Mouse (Mus musculus): ENCODE measurements at regions not wholly inside any gene's neighbourhood (a gene's known extent, or its start where the extent isn't known, plus 50 kb on each side); places are given as distances from the start of the nearest gene placed in this dataset.

DNA sequence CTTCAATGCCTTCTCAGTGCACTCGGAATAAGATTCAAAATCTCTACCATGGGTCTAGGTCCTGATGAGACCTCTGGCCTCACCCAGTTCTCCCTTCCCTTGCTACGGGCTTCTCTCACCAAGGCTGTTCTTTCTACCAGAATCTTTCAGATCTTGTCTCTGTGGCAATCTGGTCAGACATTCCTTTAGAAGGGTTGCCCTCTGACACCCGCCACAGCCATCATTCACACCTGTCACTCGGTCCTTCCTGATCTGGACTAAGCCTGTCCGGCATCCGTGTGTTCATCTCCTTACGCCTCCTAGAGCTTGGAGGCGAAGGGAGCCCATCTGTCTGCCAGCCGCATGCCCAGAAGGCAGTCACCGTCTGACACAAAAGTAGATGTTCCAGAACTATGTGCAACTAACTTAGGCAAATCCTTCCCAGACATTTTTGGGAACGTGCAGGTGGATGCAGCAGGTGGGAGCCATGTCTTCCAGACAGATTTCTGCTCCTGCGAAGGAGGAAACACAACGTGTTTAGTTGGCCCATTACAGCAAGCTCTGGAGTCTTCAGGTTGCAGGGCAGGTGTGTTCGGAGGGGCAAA is 77.7 kb downstream of the Fam76b start:
- ATAC-seq (ENCODE audit: low FRiP score, low read depth), result no peak
- 79% methylated on average over 14 of the region's 14 CpGs for WGBS
- Histone ChIP-seq H3K4me2 (replicated peaks) (no peak overlapping the region), H3K36me3 (no peaks in the 10 kb centered on the region), H3K4me1 (no peaks in the 10 kb centered on the region), H3K9ac (no peak overlapping the region), H3K27ac (no peak overlapping the region), H3K9me3 (no peaks in the 10 kb centered on the region), H3K4me3 (no peak overlapping the region), H3K27me3 (replicated peaks) (0 out of 2 replicates have a peak, but pooled peaks cover 3% of the 10 kb centered on the region)

DNA sequence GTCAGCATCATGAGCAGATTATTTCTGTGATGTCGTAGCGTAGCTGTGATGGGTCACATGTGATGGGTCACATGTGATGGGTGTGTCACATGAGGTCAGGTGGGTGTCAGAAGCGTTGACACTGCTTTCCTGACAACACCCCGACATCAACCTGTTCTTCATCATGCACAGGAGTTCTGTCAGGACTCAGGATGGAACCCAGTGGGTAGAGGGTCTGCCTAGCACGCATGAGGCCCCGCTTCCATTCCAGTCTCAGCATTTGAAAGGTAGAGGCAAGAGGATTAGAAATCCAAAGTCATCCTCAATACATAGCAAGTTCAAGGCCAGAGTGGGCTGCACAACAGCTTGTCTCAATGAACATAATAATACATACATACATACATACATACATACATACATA is 79.2 kb downstream of the Fam76b start:
- Histone ChIP-seq H3K9me3 (no peaks in the 10 kb centered on the region), H3K4me1 (no peaks in the 10 kb centered on the region), H3K27ac (no peak overlapping the region), H3K27me3 (replicated peaks) (0 out of 2 replicates have a peak, but pooled peaks cover 3% of the 10 kb centered on the region), H3K9ac (no peak overlapping the region), H3K4me3 (no peak overlapping the region), H3K4me2 (replicated peaks) (no peak overlapping the region), H3K36me3 (no peaks in the 10 kb centered on the region)
- no peak for ATAC-seq (ENCODE audit: low FRiP score, low read depth)
- WGBS, result 91% methylated on average over 6 of the region's 6 CpGs

DNA sequence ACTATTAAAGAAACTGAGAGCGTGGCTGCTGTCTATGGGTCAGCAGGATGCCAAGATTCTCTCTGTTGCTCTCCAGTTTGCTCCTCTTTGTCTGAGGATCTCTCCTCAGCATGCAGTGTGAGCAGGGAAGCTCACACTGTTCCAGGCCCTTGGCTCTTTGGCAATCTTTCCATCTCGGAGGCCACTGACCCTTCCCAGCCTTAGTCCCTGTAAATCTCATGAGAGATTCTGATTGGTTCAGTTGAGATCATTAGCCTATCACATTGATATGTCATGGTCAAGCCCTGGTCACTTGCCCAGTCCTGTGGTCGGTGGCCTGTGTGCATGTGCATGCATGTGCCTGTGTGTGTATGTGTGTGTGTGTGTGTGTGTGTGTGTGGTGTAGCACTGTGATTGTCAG is 82.1 kb downstream of the Fam76b start:
- Histone ChIP-seq H3K9ac (no peak overlapping the region), H3K27ac (no peak overlapping the region), H3K9me3 (no peaks in the 10 kb centered on the region), H3K4me1 (0 out of 2 replicates have a peak, but pooled peaks cover 3% of the 10 kb centered on the region), H3K4me2 (replicated peaks) (no peak overlapping the region), H3K27me3 (replicated peaks) (0 out of 2 replicates have a peak, but pooled peaks cover 3% of the 10 kb centered on the region), H3K4me3 (no peak overlapping the region), H3K36me3 (no peaks in the 10 kb centered on the region)
- ATAC-seq (ENCODE audit: low FRiP score, low read depth), result no peak
- WGBS, result 68% methylated on average over 3 of the region's 3 CpGs

DNA sequence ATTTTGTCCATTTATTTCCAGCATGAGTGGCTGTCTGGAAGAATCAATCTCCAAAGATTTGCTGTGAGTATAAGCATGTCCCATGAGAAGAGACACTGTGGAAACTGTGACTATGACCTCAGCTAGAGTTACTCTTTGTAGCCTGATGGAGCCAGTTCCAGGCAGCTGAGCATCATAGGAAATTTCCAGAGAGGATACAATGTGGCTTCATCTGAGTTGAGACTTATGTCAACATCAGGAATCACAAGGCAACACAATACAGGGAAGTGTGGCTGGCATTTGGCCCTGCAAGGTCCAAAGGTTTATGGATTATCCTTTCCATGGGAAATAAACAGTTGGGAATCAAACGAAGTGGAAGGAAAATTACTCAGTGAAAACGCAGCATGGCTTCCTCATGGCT is 82.6 kb downstream of the Fam76b start:
- Histone ChIP-seq H3K4me1 (0 out of 2 replicates have a peak, but pooled peaks cover 3% of the 10 kb centered on the region), H3K4me2 (replicated peaks) (no peak overlapping the region), H3K27me3 (replicated peaks) (0 out of 2 replicates have a peak, but pooled peaks cover 3% of the 10 kb centered on the region), H3K4me3 (no peak overlapping the region), H3K27ac (no peak overlapping the region), H3K36me3 (no peaks in the 10 kb centered on the region), H3K9me3 (no peaks in the 10 kb centered on the region), H3K9ac (no peak overlapping the region)
- ATAC-seq (ENCODE audit: low FRiP score, low read depth), result no peak
- 88% methylated on average over 2 of the region's 2 CpGs for WGBS

DNA sequence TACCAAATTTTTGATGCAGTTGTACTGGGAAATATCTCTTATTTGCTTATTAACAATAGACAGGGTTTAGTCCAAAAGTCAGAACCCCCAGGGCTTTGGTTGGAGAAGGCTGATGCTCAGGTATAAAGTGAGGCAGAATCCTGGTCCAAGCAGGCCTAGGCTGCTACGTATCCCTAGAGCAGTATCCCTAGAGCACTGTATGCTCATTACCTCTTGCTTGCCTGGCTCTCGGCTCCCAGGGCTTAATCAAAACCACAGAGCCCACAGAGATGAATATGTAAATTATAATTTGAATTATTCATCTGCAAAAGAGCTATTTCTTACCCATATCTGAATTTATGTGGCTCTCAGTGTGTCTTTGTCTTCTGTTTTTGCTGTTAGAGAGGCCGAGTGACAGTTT is 85.9 kb downstream of the Fam76b start:
- 25% methylated on average over 3 of the region's 3 CpGs for WGBS
- H3K9me3 ChIP-seq, result no peaks in the 10 kb centered on the region
- H3K27ac ChIP-seq, result no peak overlapping the region
- H3K4me3 ChIP-seq, result no peak overlapping the region
- H3K36me3 ChIP-seq, result no peaks in the 10 kb centered on the region
- ATAC-seq (ENCODE audit: low FRiP score, low read depth), result no peak; the same call in 1 of the 2 replicates
- no peak overlapping the region for H3K4me2 ChIP-seq (replicated peaks)
- H3K27me3 ChIP-seq (replicated peaks), result no peaks in the 10 kb centered on the region
- H3K9ac ChIP-seq, result no peak overlapping the region
- H3K4me1 ChIP-seq, result 0 out of 2 replicates have a peak, but pooled peaks cover 3% of the 10 kb centered on the region

DNA sequence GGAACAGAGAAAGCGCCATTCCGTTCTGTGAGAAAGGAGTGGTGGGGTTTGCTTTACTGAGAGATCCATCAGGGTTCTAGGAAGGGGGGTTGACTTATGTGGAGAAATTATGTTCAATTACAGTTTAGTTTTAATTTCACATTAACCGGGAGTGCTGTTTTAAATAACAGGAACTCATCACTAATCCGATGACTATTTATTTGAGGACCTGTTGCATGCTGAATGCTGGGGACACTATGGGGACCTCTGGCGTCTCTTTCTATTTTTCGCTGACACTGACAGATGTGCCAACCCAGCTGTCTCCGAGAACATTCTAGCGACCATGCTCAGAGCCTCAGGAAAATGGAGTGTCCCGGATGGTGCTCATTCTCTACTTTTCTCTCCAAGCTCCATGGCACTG is 86.6 kb downstream of the Fam76b start:
- H3K4me1 ChIP-seq, result peaks cover 7% of the 10 kb centered on the region; the same call in 1 of the 2 replicates
- no peak overlapping the region for H3K4me3 ChIP-seq
- no peaks in the 10 kb centered on the region for H3K9me3 ChIP-seq
- no peak overlapping the region for H3K9ac ChIP-seq
- no peaks in the 10 kb centered on the region for H3K27me3 ChIP-seq (replicated peaks)
- no peaks in the 10 kb centered on the region for H3K36me3 ChIP-seq
- no peak for ATAC-seq (ENCODE audit: low FRiP score, low read depth)
- no peak overlapping the region for H3K4me2 ChIP-seq (replicated peaks)
- WGBS, result 70% methylated on average over 9 of the region's 9 CpGs
- H3K27ac ChIP-seq, result no peak overlapping the region

DNA sequence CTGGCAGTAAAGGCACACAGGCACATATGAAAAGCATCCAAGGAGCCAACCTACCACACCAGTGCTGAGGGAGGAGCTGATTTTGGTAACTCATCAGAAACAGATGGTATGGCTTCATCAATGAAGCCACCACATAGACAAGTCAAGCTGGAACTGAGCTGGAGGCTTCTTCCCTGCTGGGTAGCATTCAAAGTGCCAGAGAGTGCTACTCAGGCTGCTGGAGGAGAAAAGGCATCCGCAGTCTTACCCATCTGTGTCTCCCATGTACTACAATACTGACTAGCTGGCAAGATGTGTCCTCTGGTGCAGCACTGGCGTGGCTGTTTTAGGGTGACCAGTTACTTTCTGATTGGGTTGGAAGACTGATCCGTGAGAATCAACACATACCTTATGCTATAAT is 87.3 kb downstream of the Fam76b start:
- Histone ChIP-seq H3K27ac (no peak overlapping the region), H3K27me3 (replicated peaks) (no peaks in the 10 kb centered on the region), H3K9ac (no peak overlapping the region), H3K9me3 (no peaks in the 10 kb centered on the region), H3K4me3 (no peak overlapping the region), H3K4me1 (peaks cover 7% of the 10 kb centered on the region; the same call in 1 of the 2 replicates), H3K36me3 (no peaks in the 10 kb centered on the region), H3K4me2 (replicated peaks) (no peak overlapping the region)
- ATAC-seq (ENCODE audit: low FRiP score, low read depth), result no peak
- 85% methylated on average over 3 of the region's 3 CpGs for WGBS

DNA sequence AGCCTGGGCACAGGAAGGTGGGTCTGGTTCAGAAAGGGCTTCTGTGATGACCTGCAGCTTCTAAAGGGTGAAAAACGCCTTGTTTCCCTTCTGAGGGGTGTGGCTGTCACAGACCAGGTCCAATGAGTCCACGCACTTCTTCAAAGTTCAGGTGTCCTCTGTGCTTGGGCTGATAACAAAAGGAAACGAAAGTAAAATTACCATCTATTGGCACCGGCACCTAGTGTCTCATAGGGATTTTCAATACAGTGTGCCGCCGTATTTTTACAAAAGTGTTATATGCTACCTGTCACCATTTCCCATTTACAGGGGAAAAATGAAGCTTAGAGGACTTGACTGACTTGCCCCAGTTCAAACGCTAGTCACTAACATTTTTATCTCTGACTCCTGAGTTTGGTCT is 89.3 kb downstream of the Fam76b start:
- Histone ChIP-seq H3K9ac (no peak overlapping the region), H3K4me2 (replicated peaks) (no peak overlapping the region), H3K4me3 (no peak overlapping the region), H3K27me3 (replicated peaks) (no peaks in the 10 kb centered on the region), H3K36me3 (no peaks in the 10 kb centered on the region), H3K4me1 (peaks cover 7% of the 10 kb centered on the region; the same call in 1 of the 2 replicates), H3K9me3 (no peaks in the 10 kb centered on the region), H3K27ac (no peak overlapping the region)
- no peak for ATAC-seq (ENCODE audit: low FRiP score, low read depth)
- WGBS, result 89% methylated on average over 7 of the region's 7 CpGs

DNA sequence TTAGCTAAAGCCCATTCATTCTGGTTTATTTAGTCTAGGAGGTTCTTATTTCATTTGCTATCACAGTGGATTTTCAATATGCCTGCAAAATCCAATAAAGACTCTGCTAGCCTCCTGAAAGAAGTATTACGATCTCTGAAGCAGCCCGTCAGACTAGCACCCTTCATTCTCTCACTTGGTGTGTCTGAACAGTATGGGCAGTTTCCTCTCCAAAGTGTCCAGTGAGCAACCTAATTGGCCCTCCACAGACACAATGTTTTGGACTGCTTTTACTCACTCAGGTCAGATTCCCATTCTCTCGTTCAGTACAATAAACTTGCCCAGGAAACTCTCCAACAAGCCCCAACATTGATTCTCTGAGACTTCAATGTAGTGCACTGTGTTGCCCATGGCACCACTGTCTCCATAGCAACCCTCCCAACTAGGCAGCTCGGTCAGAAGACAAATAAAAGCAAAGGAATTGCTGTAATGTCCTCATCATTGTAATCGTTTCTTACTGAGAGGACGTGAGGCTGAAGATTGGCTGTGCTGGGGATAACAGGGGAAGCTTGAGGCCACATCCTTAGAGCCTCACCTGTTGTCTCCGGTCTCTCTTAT is 91.2 kb downstream of the Fam76b start:
- no peaks in the 10 kb centered on the region for H3K27me3 ChIP-seq (replicated peaks)
- no peak overlapping the region for H3K27ac ChIP-seq
- H3K36me3 ChIP-seq, result no peaks in the 10 kb centered on the region
- no peak overlapping the region for H3K4me3 ChIP-seq
- WGBS, result 32% methylated on average over 7 of the region's 7 CpGs
- H3K9me3 ChIP-seq, result no peaks in the 10 kb centered on the region
- 0 out of 2 replicates have a peak overlapping the region, but pooled peaks have one; percentile 14 for H3K4me2 ChIP-seq (replicated peaks)
- no peak overlapping the region for H3K9ac ChIP-seq
- ATAC-seq (ENCODE audit: low FRiP score, low read depth), result peak; percentile 80
- peaks cover 7% of the 10 kb centered on the region; the same call in 1 of the 2 replicates for H3K4me1 ChIP-seq

DNA sequence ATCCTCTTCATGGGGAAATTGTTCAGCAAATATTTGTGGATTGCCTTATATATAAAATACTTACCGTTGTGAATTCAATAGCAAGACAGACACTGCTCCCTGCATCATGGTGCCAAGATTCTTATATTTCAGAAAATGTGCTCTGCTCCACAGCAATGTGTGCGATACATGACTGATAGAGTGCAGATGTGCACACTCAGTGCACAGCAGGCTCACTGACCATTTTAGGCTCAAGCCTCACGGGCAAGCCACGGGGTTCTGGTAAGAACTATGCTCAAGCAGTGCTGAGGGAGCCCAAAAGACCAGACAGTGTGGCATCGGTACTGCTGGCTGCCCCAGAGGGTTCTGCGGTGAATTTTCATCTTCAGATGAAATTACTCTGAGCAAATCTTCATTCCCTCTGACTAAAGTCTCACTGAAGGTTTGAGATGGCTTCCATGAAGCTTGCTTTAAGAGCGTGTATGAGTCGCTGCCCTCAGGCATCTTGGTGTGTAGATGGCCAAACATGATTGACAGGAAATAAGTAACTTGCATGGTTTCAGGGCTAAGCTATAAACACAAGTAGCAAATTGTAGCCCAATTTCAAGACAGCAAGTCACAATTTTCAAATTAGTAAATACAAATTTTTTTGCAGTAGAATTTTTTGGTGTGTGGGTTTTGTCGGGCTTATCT is 92.4 kb downstream of the Fam76b start:
- no peak for ATAC-seq (ENCODE audit: low FRiP score, low read depth)
- Histone ChIP-seq H3K4me3 (no peak overlapping the region), H3K27me3 (replicated peaks) (no peaks in the 10 kb centered on the region), H3K9ac (no peak overlapping the region), H3K4me1 (peaks cover 4% of the 10 kb centered on the region; the same call in 1 of the 2 replicates), H3K36me3 (no peaks in the 10 kb centered on the region), H3K9me3 (no peaks in the 10 kb centered on the region), H3K4me2 (replicated peaks) (no peak overlapping the region), H3K27ac (no peak overlapping the region)
- WGBS, result 80% methylated on average over 9 of the region's 9 CpGs

DNA sequence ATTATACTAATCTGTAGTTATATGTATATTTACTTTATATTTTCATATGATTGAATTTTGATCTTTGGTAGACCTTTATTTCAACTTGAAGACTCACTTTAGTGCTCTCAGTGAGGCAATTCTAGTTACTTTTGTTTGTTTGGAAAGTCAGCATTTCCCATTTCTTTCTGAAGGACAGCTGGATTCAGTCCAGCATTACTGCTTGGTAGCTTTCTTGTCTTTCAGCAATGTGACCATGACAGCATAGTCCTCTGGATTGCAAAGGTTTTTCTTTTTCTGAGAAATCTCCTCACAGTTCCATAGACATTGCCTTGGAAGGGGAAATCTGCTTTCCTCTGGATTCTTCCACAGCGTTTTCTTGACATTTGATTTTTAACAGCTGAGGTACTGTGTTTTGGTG is 93.1 kb downstream of the Fam76b start:
- no peak for ATAC-seq (ENCODE audit: low FRiP score, low read depth)
- no peak overlapping the region for H3K27ac ChIP-seq
- no peak overlapping the region for H3K4me2 ChIP-seq (replicated peaks)

DNA sequence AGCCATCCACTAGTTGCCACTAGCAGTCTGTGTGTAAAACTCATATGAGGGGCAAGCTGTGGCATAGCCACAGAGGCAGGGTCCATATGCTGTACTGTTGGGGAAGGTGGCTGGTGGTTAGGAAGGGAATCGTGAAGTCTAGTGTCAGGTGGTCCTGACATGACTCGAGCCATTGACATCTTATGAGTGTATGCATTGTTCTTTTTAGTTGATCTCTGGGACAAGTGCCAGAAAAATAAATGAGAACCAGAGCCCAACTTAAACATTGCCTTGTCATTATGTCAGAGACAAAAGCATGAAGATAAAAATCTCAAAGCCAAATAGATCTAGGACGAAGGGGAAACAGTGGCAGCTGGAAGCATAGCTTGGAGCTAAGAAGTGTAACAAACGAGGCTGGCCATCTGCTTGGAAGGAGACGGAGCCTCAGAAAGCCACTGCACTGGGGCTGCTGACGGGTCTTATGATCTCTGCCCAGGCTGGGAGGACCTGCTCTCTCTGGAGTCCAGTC is 104.5 kb downstream of the Fam76b start:
- H3K4me3 ChIP-seq, result no peak overlapping the region
- ATAC-seq (ENCODE audit: low FRiP score, low read depth), result no peak
- H3K36me3 ChIP-seq, result no peaks in the 10 kb centered on the region
- no peak overlapping the region for H3K4me2 ChIP-seq (replicated peaks)
- no peak overlapping the region for H3K9ac ChIP-seq
- H3K9me3 ChIP-seq, result peaks cover 5% of the 10 kb centered on the region; the same call in 1 of the 2 replicates
- no peaks in the 10 kb centered on the region for H3K4me1 ChIP-seq
- WGBS, result 45% methylated on average over 6 of the region's 6 CpGs
- H3K27me3 ChIP-seq (replicated peaks), result no peaks in the 10 kb centered on the region
- no peak overlapping the region for H3K27ac ChIP-seq

More for the DNA sequence above, 93.1 kb downstream of the Fam76b start:
- Histone ChIP-seq H3K9ac (no peak overlapping the region), H3K27me3 (replicated peaks) (no peaks in the 10 kb centered on the region), H3K9me3 (no peaks in the 10 kb centered on the region), H3K4me1 (peaks cover 4% of the 10 kb centered on the region; the same call in 1 of the 2 replicates), H3K36me3 (no peaks in the 10 kb centered on the region), H3K4me3 (no peak overlapping the region)
- 94% methylated on average over 1 of the region's 1 CpGs for WGBS

Data from neural tube, embryonic 12.5 days (tissue).